ENCODE assay signal across 28 mouse cellular contexts in the genomic region with DNA sequence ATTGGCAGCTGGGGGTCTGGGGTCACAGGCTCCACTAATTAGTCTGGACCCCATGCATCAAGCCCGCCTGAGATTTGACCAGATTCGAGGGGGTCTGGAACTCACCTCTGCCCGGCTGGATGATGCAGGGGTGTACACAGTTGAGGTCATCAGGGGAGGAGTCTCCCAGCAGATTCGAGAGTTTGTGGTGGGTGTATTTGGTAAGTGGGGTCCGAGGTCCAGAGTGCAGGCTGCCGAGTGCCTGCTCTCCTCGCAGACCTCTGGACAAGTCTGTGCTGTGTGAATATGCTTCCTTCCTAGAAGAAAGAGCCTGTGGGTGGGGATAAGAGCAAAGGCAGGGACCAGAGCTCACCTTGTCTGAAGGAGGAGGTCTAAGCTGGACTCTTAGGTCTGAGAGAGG. TPM values are rescaled to one million over a fixed set of nuclear protein-coding genes. Genes with fewer than 3 reads are reported as not detected.
DNase-seq lines count a peak whose midpoint lies in the region; ATAC-seq and TF ChIP-seq lines count a peak whose summit lies in the region.
"Had no signal": no experiment of that assay in that cellular context is flagged by ENCODE, and none has a peak within 500 bp of the region (broad histone marks: within the 10 kb centered on the region; RNA-seq: fewer than 3 reads in every experiment).

No protein-coding gene starts in this region.

- H3K4me1 ChIP-seq in hindbrain, embryonic 15.5 days (replicated peaks), result peaks cover 10% of the 10 kb centered on the region
- peaks cover 19% of the 10 kb centered on the region for H3K4me1 ChIP-seq in hindbrain, embryonic 10.5 days (replicated peaks)
- no peaks in the 10 kb centered on the region for H3K4me1 ChIP-seq in kidney, adult 2 months (ENCODE audit: control insufficient read depth, insufficient read depth, low read length)
- peaks cover 11% of the 10 kb centered on the region for H3K4me1 ChIP-seq in kidney, embryonic 16.5 days (ENCODE audit: insufficient read depth, low read length)
- peaks cover 23% of the 10 kb centered on the region for H3K4me1 ChIP-seq in neural tube, embryonic 15.5 days

- 0 out of 2 replicates have a peak, but pooled peaks cover 7% of the 10 kb centered on the region for H3K27me3 ChIP-seq in hindbrain, embryonic 15.5 days
- H3K27me3 ChIP-seq in hindbrain, embryonic 10.5 days (ENCODE audit: insufficient read depth, poor library complexity, severe bottlenecking), result peaks cover 46% of the 10 kb centered on the region
- H3K27me3 ChIP-seq in kidney, adult 2 months (replicated peaks; ENCODE audit: control insufficient read depth, insufficient read depth, low read length), result no peaks in the 10 kb centered on the region
- H3K27me3 ChIP-seq in kidney, embryonic 16.5 days (ENCODE audit: insufficient read depth, low read length), result 0 out of 2 replicates have a peak, but pooled peaks cover 3% of the 10 kb centered on the region
- H3K27me3 ChIP-seq in neural tube, embryonic 15.5 days (replicated peaks), result peaks cover 15% of the 10 kb centered on the region
- H3K27me3 ChIP-seq: CH12.LX, Patski had no signal

- no peak overlapping the region for H3K27ac ChIP-seq in hindbrain, embryonic 15.5 days (replicated peaks)
- no peak overlapping the region for H3K27ac ChIP-seq in hindbrain, embryonic 10.5 days
- H3K27ac ChIP-seq in kidney, adult 2 months (ENCODE audit: insufficient read depth, low read depth, low read length), result no peak overlapping the region
- H3K27ac ChIP-seq in kidney, embryonic 16.5 days (ENCODE audit: low read length), result no peak overlapping the region
- H3K27ac ChIP-seq in neural tube, embryonic 15.5 days (replicated peaks), result no peak overlapping the region
- H3K27ac ChIP-seq: embryonic facial prominence, embryonic 10.5 days; embryonic facial prominence, embryonic 12.5 days; forebrain, embryonic 13.5 days had no signal

- no peak overlapping the region for H3K9ac ChIP-seq in hindbrain, embryonic 15.5 days
- no peak overlapping the region for H3K9ac ChIP-seq in kidney, embryonic 16.5 days (replicated peaks; ENCODE audit: low read length)
- no peak overlapping the region for H3K9ac ChIP-seq in neural tube, embryonic 15.5 days (replicated peaks)
- H3K9ac ChIP-seq: embryonic facial prominence, embryonic 12.5 days had no signal

- H3K4me3 ChIP-seq in hindbrain, embryonic 15.5 days, result no peak overlapping the region
- no peak overlapping the region for H3K4me3 ChIP-seq in hindbrain, embryonic 10.5 days
- no peak overlapping the region for H3K4me3 ChIP-seq in kidney, adult 2 months (ENCODE audit: insufficient read depth, low read depth, low read length)
- no peak overlapping the region for H3K4me3 ChIP-seq in kidney, embryonic 16.5 days (ENCODE audit: low read length)
- H3K4me3 ChIP-seq in neural tube, embryonic 15.5 days (replicated peaks), result no peak overlapping the region

- no peaks in the 10 kb centered on the region for H3K36me3 ChIP-seq in hindbrain, embryonic 15.5 days
- no peaks in the 10 kb centered on the region for H3K36me3 ChIP-seq in hindbrain, embryonic 10.5 days
- no peaks in the 10 kb centered on the region for H3K36me3 ChIP-seq in kidney, adult 2 months (ENCODE audit: control insufficient read depth, insufficient read depth, low read length)
- H3K36me3 ChIP-seq in kidney, embryonic 16.5 days (ENCODE audit: insufficient read depth, low read length), result no peaks in the 10 kb centered on the region
- no peaks in the 10 kb centered on the region for H3K36me3 ChIP-seq in neural tube, embryonic 15.5 days
- H3K36me3 ChIP-seq: embryonic facial prominence, embryonic 10.5 days; embryonic facial prominence, embryonic 12.5 days; G1E had no signal

- TF ChIP-seq CTCF in kidney, adult 2 months (conservative IDR thresholded peaks at IDR 0.05; ENCODE audit: insufficient read depth, insufficient read length, low read depth, low read length), result no peak

- H3K9me3 ChIP-seq in hindbrain, embryonic 15.5 days, result no peaks in the 10 kb centered on the region
- no peaks in the 10 kb centered on the region for H3K9me3 ChIP-seq in hindbrain, embryonic 10.5 days
- H3K9me3 ChIP-seq in kidney, embryonic 16.5 days (ENCODE audit: low read length), result no peaks in the 10 kb centered on the region
- no peaks in the 10 kb centered on the region for H3K9me3 ChIP-seq in neural tube, embryonic 15.5 days (replicated peaks)
- H3K9me3 ChIP-seq: embryonic facial prominence, embryonic 12.5 days; forebrain, embryonic 13.5 days; G1E had no signal

- H3K4me2 ChIP-seq in hindbrain, embryonic 15.5 days, result peak overlapping the region; percentile 89; the same call in 1 of the 2 replicates
- no peak overlapping the region for H3K4me2 ChIP-seq in kidney, embryonic 16.5 days (replicated peaks; ENCODE audit: low read depth, low read length)
- peak overlapping the region; percentile 95 for H3K4me2 ChIP-seq in neural tube, embryonic 15.5 days

- 86% methylated on average over 7 of the region's 7 CpGs for WGBS in hindbrain, embryonic 15.5 days
- WGBS in hindbrain, embryonic 10.5 days, result 82% methylated on average over 7 of the region's 7 CpGs
- 77% methylated on average over 7 of the region's 7 CpGs for WGBS in kidney, adult 2 months
- WGBS in kidney, embryonic 16.5 days, result 74% methylated on average over 7 of the region's 7 CpGs
- WGBS in neural tube, embryonic 15.5 days, result 83% methylated on average over 7 of the region's 7 CpGs

- TF ChIP-seq POLR2A in kidney, adult 2 months (IDR thresholded peaks at IDR 0.05; ENCODE audit: low read depth, low read length), result no peak

- no peak for ATAC-seq in hindbrain, embryonic 15.5 days (ENCODE audit: low FRiP score, low read depth)
- ATAC-seq in kidney, embryonic 16.5 days (ENCODE audit: low FRiP score, low TSS enrichment), result no peak
- ATAC-seq in neural tube, embryonic 15.5 days (ENCODE audit: low FRiP score), result no peak
- ATAC-seq: activated CD4-positive, CD25-positive, alpha-beta regulatory T cell, adult 4 months; CD4-positive, CD25-positive, alpha-beta regulatory T cell, adult 4 months; Patski had no signal

- no peak for DNase-seq in hindbrain, embryonic 10.5 days (ENCODE audit: low spot score)
- peak; percentile 38 for DNase-seq in kidney, adult 2 months
- DNase-seq in kidney, postnatal 36 days, result peak; percentile 34 to 50
- no peak for DNase-seq in kidney, postnatal 10 days
- no peak for DNase-seq in neural tube, embryonic 10.5 days (ENCODE audit: extremely low spot score, low spot score)
- DNase-seq: adrenal gland, adult 8-10 months; adrenal gland, postnatal 14 days; adrenal gland, postnatal 36 days; B cell, adult 2 months; cerebellum, adult 11-12 months; cerebellum, adult 2 months; cerebellum, adult 9-10 months; cerebellum, postnatal 10 days; cerebellum, postnatal 25 days had no signal

RNA-seq across cellular contexts. Expression of gene Vsig10l, which starts 1.0 kb away (rescaled TPM):
- polyA plus RNA-seq in hindbrain, embryonic 15.5 days (2015; fragmentation: Nextera tagmentation; extraction: Ambion mirVana), result 21.0 and 21.4 TPM in 2 replicates
- polyA plus RNA-seq in hindbrain, embryonic 10.5 days (2016; fragmentation: Nextera tagmentation; extraction: Ambion mirVana), result 1.5 and 3.8 TPM in 2 replicates
- polyA plus RNA-seq in kidney, adult 2 months (2012; rRNA removed), result 5.9 and 6.7 TPM in 2 replicates
- polyA plus RNA-seq in kidney, embryonic 16.5 days (2015; fragmentation: Nextera tagmentation; extraction: Ambion mirVana), result 4.6 and 5.5 TPM in 2 replicates
- 16.4 and 21.2 TPM in 2 replicates for polyA plus RNA-seq in neural tube, embryonic 15.5 days (2015; fragmentation: Nextera tagmentation; extraction: Ambion mirVana)

RNA-seq across cellular contexts. Expression of gene Gm45233, which starts 20.0 kb away (rescaled TPM):
- 0.41 TPM in 1 of 2 replicates, not detected in the other for polyA plus RNA-seq in hindbrain, embryonic 15.5 days (2015; fragmentation: Nextera tagmentation; extraction: Ambion mirVana)
- 0.47 and 0.51 TPM in 2 replicates for polyA plus RNA-seq in hindbrain, embryonic 10.5 days (2016; fragmentation: Nextera tagmentation; extraction: Ambion mirVana)
- 1.8 and 3.6 TPM in 2 replicates for polyA plus RNA-seq in kidney, adult 2 months (2012; rRNA removed)
- 1.2 TPM in 1 of 2 replicates, not detected in the other for polyA plus RNA-seq in kidney, embryonic 16.5 days (2015; fragmentation: Nextera tagmentation; extraction: Ambion mirVana)
- 0.22 and 0.57 TPM in 2 replicates for polyA plus RNA-seq in neural tube, embryonic 15.5 days (2015; fragmentation: Nextera tagmentation; extraction: Ambion mirVana)
- polyA plus RNA-seq: activated CD4-positive, CD25-positive, alpha-beta regulatory T cell, adult 4 months; CD4-positive, CD25-positive, alpha-beta regulatory T cell, adult 4 months; forebrain, embryonic 11.5 days; G1E had no signal

RNA-seq across cellular contexts. Expression of gene Etfb, which starts 20.1 kb away (rescaled TPM):
- 129 and 138 TPM in 2 replicates for polyA plus RNA-seq in hindbrain, embryonic 15.5 days (2015; fragmentation: Nextera tagmentation; extraction: Ambion mirVana)
- polyA plus RNA-seq in hindbrain, embryonic 10.5 days (2016; fragmentation: Nextera tagmentation; extraction: Ambion mirVana), result 226 and 249 TPM in 2 replicates
- polyA plus RNA-seq in kidney, adult 2 months (2012; rRNA removed), result 477 and 614 TPM in 2 replicates
- polyA plus RNA-seq in kidney, embryonic 16.5 days (2015; fragmentation: Nextera tagmentation; extraction: Ambion mirVana), result 383 and 436 TPM in 2 replicates
- 129 and 182 TPM in 2 replicates for polyA plus RNA-seq in neural tube, embryonic 15.5 days (2015; fragmentation: Nextera tagmentation; extraction: Ambion mirVana)

RNA-seq across cellular contexts. Expression of gene Cldnd2, which starts 23.4 kb away (rescaled TPM):
- not detected in 2 replicates for polyA plus RNA-seq in hindbrain, embryonic 15.5 days (2015; fragmentation: Nextera tagmentation; extraction: Ambion mirVana)
- polyA plus RNA-seq in hindbrain, embryonic 10.5 days (2016; fragmentation: Nextera tagmentation; extraction: Ambion mirVana), result not detected in 2 replicates
- 0.33 TPM in 1 of 2 replicates, not detected in the other for polyA plus RNA-seq in kidney, adult 2 months (2012; rRNA removed)
- not detected in 2 replicates for polyA plus RNA-seq in kidney, embryonic 16.5 days (2015; fragmentation: Nextera tagmentation; extraction: Ambion mirVana)
- not detected in 2 replicates for polyA plus RNA-seq in neural tube, embryonic 15.5 days (2015; fragmentation: Nextera tagmentation; extraction: Ambion mirVana)
- polyA plus RNA-seq: CD4-positive, CD25-positive, alpha-beta regulatory T cell, adult 4 months; cerebellum, adult 2 months; cortical plate, adult 2 months; embryonic facial prominence, embryonic 10.5 days; embryonic facial prominence, embryonic 12.5 days; embryonic facial prominence, embryonic 14.5 days; forebrain, embryonic 11.5 days; forebrain, embryonic 13.5 days; G1E; Patski had no signal

RNA-seq across cellular contexts. Expression of gene Iglon5, which starts 25.9 kb away (rescaled TPM):
- 9.6 and 10.7 TPM in 2 replicates for polyA plus RNA-seq in hindbrain, embryonic 15.5 days (2015; fragmentation: Nextera tagmentation; extraction: Ambion mirVana)
- polyA plus RNA-seq in hindbrain, embryonic 10.5 days (2016; fragmentation: Nextera tagmentation; extraction: Ambion mirVana), result 0.80 and 2.2 TPM in 2 replicates
- 1.0 and 1.1 TPM in 2 replicates for polyA plus RNA-seq in kidney, adult 2 months (2012; rRNA removed)
- polyA plus RNA-seq in kidney, embryonic 16.5 days (2015; fragmentation: Nextera tagmentation; extraction: Ambion mirVana), result 0.37 and 0.59 TPM in 2 replicates
- 12.2 and 14.0 TPM in 2 replicates for polyA plus RNA-seq in neural tube, embryonic 15.5 days (2015; fragmentation: Nextera tagmentation; extraction: Ambion mirVana)
- polyA plus RNA-seq: activated CD4-positive, CD25-positive, alpha-beta regulatory T cell, adult 4 months; G1E had no signal

Comparison
In these comparisons a context has a peak if more than half of its experiments do, and no peak if none do; other contexts are left out.
1. DNase-seq: peak in kidney, adult 2 months (single experiment) and kidney, postnatal 36 days (2 of 2); none in hindbrain, embryonic 10.5 days (single experiment), kidney, postnatal 10 days (single experiment) and neural tube, embryonic 10.5 days (single experiment).